Mouse (Mus musculus) layer of hippocampus, adult 9-11 months (tissue): ENCODE data around the gene Rapgef3.

Experiments
- DNase-seq: peaks from one replicate; pipeline ENCODE4 v3.0.0; 2022

Rapgef3 gene

GRCm38 (mm10) chr15:97791126-97791700 is 23.4 kb upstream of the Rapgef3 start:
- DNase-seq: no peak

GRCm38 (mm10) chr15:97789761-97790505 is 22.2 kb upstream of the Rapgef3 start:
- DNase-seq: no peak

GRCm38 (mm10) chr15:97788821-97789220 is 21.0 kb upstream of the Rapgef3 start:
- DNase-seq: peak; percentile 92

GRCm38 (mm10) chr15:97787799-97788667 is 20.3 kb upstream of the Rapgef3 start:
- no peak for DNase-seq

- no peak for DNase-seq
Observed at GRCm38 (mm10) chr15:97787148-97787798, 19.5 kb upstream of the Rapgef3 start.

- no peak for DNase-seq
Observed at GRCm38 (mm10) chr15:97786412-97787112, 18.8 kb upstream of the Rapgef3 start.

- DNase-seq: peak; percentile 74
Observed at GRCm38 (mm10) chr15:97785731-97786411, 18.1 kb upstream of the Rapgef3 start.

- no peak for DNase-seq
Observed at GRCm38 (mm10) chr15:97784561-97785161, 16.9 kb upstream of the Rapgef3 start.

GRCm38 (mm10) chr15:97784092-97784559 is 16.4 kb upstream of the Rapgef3 start:
- peak; percentile 84 for DNase-seq

GRCm38 (mm10) chr15:97782749-97783105 is 15.0 kb upstream of the Rapgef3 start:
- DNase-seq: no peak

- DNase-seq: no peak
Observed at GRCm38 (mm10) chr15:97781961-97782748, 14.4 kb upstream of the Rapgef3 start.

GRCm38 (mm10) chr15:97780611-97781031 is 12.8 kb upstream of the Rapgef3 start:
- DNase-seq: no peak

GRCm38 (mm10) chr15:97779576-97779975 is 11.8 kb upstream of the Rapgef3 start:
- DNase-seq: no peak

GRCm38 (mm10) chr15:97778311-97779098 is 10.7 kb upstream of the Rapgef3 start, which contains the start of gene Slc48a1:
TSS of gene Slc48a1 (plus strand) at chr15:97778520.
- DNase-seq: no peak

- DNase-seq: no peak
Observed at GRCm38 (mm10) chr15:97776919-97777318, 9.1 kb upstream of the Rapgef3 start.

- no peak for DNase-seq
Observed at GRCm38 (mm10) chr15:97776514-97776913, 8.7 kb upstream of the Rapgef3 start.

GRCm38 (mm10) chr15:97773961-97774370 is 6.2 kb upstream of the Rapgef3 start:
- DNase-seq: no peak

- no peak for DNase-seq
Observed at GRCm38 (mm10) chr15:97773108-97773507, 5.3 kb upstream of the Rapgef3 start.

- no peak for DNase-seq
Observed at GRCm38 (mm10) chr15:97770280-97770679, 2.5 kb upstream of the Rapgef3 start.
